Mouse (Mus musculus) heart, embryonic 14.5 days (tissue): ENCODE data around the gene Zic4. TPM values are rescaled to one million over a fixed set of nuclear protein-coding genes. Genes with fewer than 3 reads are reported as not detected.

Experiments used
- ATAC-seq: fragments of 200-750 bp; cut with Nextera tagmentation; 2 replicates; pipeline ENCODE4 v1.8.0; 2017; ENCODE audit warnings: low read depth, moderate TSS enrichment; ENCODE audit not compliant: insufficient number of reproducible peaks, insufficient read depth, low FRiP score
- H3K27ac ChIP-seq, 2 experiments: fragments of 200-500 bp in 1 of 2; fragments of 300-500 bp in 1 of 2; sonication (generic) in 1 of 2; replicated peaks in 1 of 2; 2 replicates each; pipeline ENCODE4 v1.5.1; 2012 to 2014; ENCODE audit warnings: low read depth in 2 of 2, low read length in 2 of 2, control low read depth in 1 of 2, mild to moderate bottlenecking in 1 of 2, mixed read lengths in 1 of 2; ENCODE audit not compliant: control insufficient read depth in 1 of 2, insufficient read depth in 1 of 2
- H3K27me3 ChIP-seq: fragments of 300-500 bp; sonication (generic); 2 replicates; pipeline ENCODE4 v1.6.1; 2014; ENCODE audit warnings: mild to moderate bottlenecking, low read length, control low read depth; ENCODE audit not compliant: control insufficient read depth, insufficient read depth
- H3K36me3 ChIP-seq: fragments of 300-500 bp; sonication (generic); 2 replicates; pipeline ENCODE4 v1.6.1; 2014; ENCODE audit warnings: mild to moderate bottlenecking, control low read depth, low read length, mixed read lengths; ENCODE audit not compliant: control insufficient read depth, insufficient read depth
- H3K4me1 ChIP-seq, 2 experiments: fragments of 200-500 bp in 1 of 2; fragments of 300-500 bp in 1 of 2; sonication (generic) in 1 of 2; 2 replicates each; pipeline ENCODE4 v1.6.1; 2012 to 2014; ENCODE audit warnings: low read length in 2 of 2, control low read depth in 1 of 2, mixed read lengths in 1 of 2; ENCODE audit not compliant: control insufficient read depth in 2 of 2, insufficient read depth in 2 of 2
- H3K4me2 ChIP-seq: fragments of 300-500 bp; sonication (generic); 2 replicates; pipeline ENCODE4 v1.6.1; 2014; ENCODE audit warnings: mild to moderate bottlenecking, low read length
- H3K4me3 ChIP-seq, 2 experiments: fragments of 200-500 bp in 1 of 2; fragments of 300-500 bp in 1 of 2; sonication (generic) in 1 of 2; 2 replicates each; pipeline ENCODE4 v1.5.1; 2012 to 2014; ENCODE audit warnings: low read length in 2 of 2, mild to moderate bottlenecking in 2 of 2, control low read depth in 1 of 2, low read depth in 1 of 2, moderate library complexity in 1 of 2; ENCODE audit not compliant: control insufficient read depth in 1 of 2, insufficient read depth in 1 of 2
- H3K9ac ChIP-seq: fragments of 300-500 bp; sonication (generic); 2 replicates; pipeline ENCODE4 v1.6.1; 2014; ENCODE audit warnings: mild to moderate bottlenecking, low read length
- H3K9me3 ChIP-seq: fragments of 300-500 bp; sonication (generic); 2 replicates; pipeline ENCODE4 v1.6.1; 2016; ENCODE audit warnings: low read length, control low read depth; ENCODE audit not compliant: control insufficient read depth
- WGBS: fragments of 180-500 bp; shearing (Covaris S2); extraction: QIAGEN DNeasy Blood & Tissue Kit; methylation state at CpG from one replicate; pipeline ENCODE4 v1.1.7; 2014; 5-methylcytosine and 5-hydroxymethylcytosine counted together
- polyA plus RNA-seq: library from polyadenylated mRNA; unstranded; fragments of >200 nt; fragmentation: Nextera tagmentation; extraction: Ambion mirVana; gene quantifications from 2 replicates; pipeline ENCODE4 v1.2.1, GENCODE M21; 2014

Gene Zic4
- polyA plus RNA-seq, 1 experiment from 2014 or later, result not detected

- no peak for ATAC-seq
- 4% methylated on average over 4 of the region's 4 CpGs for WGBS
- Histone ChIP-seq H3K4me3 (no peak overlapping the region), H3K27ac (no peak overlapping the region), H3K4me2 (no peak overlapping the region), H3K36me3 (no peaks in the 10 kb centered on the region), H3K9ac (no peak overlapping the region), H3K27me3 (peaks cover 99% of the 10 kb centered on the region), H3K9me3 (no peaks in the 10 kb centered on the region), H3K4me1 (no peaks in the 10 kb centered on the region)
Observed at GRCm38 (mm10) chr9:91388173-91388572, 26.0 kb downstream of the Zic4 start.

- WGBS, result 10% methylated on average over 8 of the region's 8 CpGs
- no peaks in the 10 kb centered on the region for H3K9me3 ChIP-seq
- H3K4me2 ChIP-seq, result no peak overlapping the region
- no peaks in the 10 kb centered on the region for H3K4me1 ChIP-seq
- H3K9ac ChIP-seq, result no peak overlapping the region
- peaks cover 95% of the 10 kb centered on the region for H3K27me3 ChIP-seq
- no peaks in the 10 kb centered on the region for H3K36me3 ChIP-seq
- H3K4me3 ChIP-seq, result no peak overlapping the region
- ATAC-seq, result no peak
- no peak overlapping the region for H3K27ac ChIP-seq
Observed at GRCm38 (mm10) chr9:91393376-91394068, 31.3 kb downstream of the Zic4 start.

GRCm38 (mm10) chr9:91394211-91394646 lies 32.0 kb downstream of the Zic4 start:
- 4% methylated on average over 14 of the region's 14 CpGs for WGBS
- H3K9me3 ChIP-seq, result no peaks in the 10 kb centered on the region

GRCm38 (mm10) chr9:91395066-91395772 lies 33.0 kb downstream of the Zic4 start:
- H3K36me3 ChIP-seq, result no peaks in the 10 kb centered on the region
- no peak for ATAC-seq
- no peak overlapping the region for H3K4me2 ChIP-seq
- no peaks in the 10 kb centered on the region for H3K4me1 ChIP-seq
- 11% methylated on average over 14 of the region's 14 CpGs for WGBS
- no peak overlapping the region for H3K27ac ChIP-seq
- no peak overlapping the region for H3K9ac ChIP-seq
- H3K27me3 ChIP-seq, result peaks cover 94% of the 10 kb centered on the region
- no peak overlapping the region for H3K4me3 ChIP-seq
- no peaks in the 10 kb centered on the region for H3K9me3 ChIP-seq

More at GRCm38 (mm10) chr9:91394211-91394646, 32.0 kb downstream of the Zic4 start:
- H3K27ac ChIP-seq, result no peak overlapping the region
- no peaks in the 10 kb centered on the region for H3K4me1 ChIP-seq
- no peak overlapping the region for H3K4me2 ChIP-seq
- H3K27me3 ChIP-seq, result peaks cover 94% of the 10 kb centered on the region
- no peak overlapping the region for H3K9ac ChIP-seq
- ATAC-seq, result no peak
- H3K4me3 ChIP-seq, result no peak overlapping the region
- H3K36me3 ChIP-seq, result no peaks in the 10 kb centered on the region

- 18% methylated on average over 7 of the region's 7 CpGs for WGBS
- Histone ChIP-seq H3K27ac (no peak overlapping the region), H3K4me3 (no peak overlapping the region), H3K36me3 (no peaks in the 10 kb centered on the region), H3K4me1 (no peaks in the 10 kb centered on the region), H3K4me2 (no peak overlapping the region), H3K9ac (no peak overlapping the region), H3K27me3 (peaks cover 97% of the 10 kb centered on the region), H3K9me3 (no peaks in the 10 kb centered on the region)
- no peak for ATAC-seq
Observed at GRCm38 (mm10) chr9:91399976-91400375, 37.8 kb downstream of the Zic4 start.

GRCm38 (mm10) chr9:91400482-91401093 lies 38.4 kb downstream of the Zic4 start:
- ATAC-seq, result no peak
- no peaks in the 10 kb centered on the region for H3K36me3 ChIP-seq
- no peaks in the 10 kb centered on the region for H3K9me3 ChIP-seq
- H3K4me3 ChIP-seq, result no peak overlapping the region
- no peak overlapping the region for H3K27ac ChIP-seq
- peaks cover 97% of the 10 kb centered on the region for H3K27me3 ChIP-seq
- H3K4me2 ChIP-seq, result no peak overlapping the region
- WGBS, result 11% methylated on average over 8 of the region's 8 CpGs
- H3K4me1 ChIP-seq, result no peaks in the 10 kb centered on the region
- H3K9ac ChIP-seq, result no peak overlapping the region

- H3K27me3 ChIP-seq, result peaks cover 97% of the 10 kb centered on the region
- WGBS, result 2% methylated on average over 10 of the region's 10 CpGs
- no peak overlapping the region for H3K4me3 ChIP-seq
- no peaks in the 10 kb centered on the region for H3K36me3 ChIP-seq
- H3K4me2 ChIP-seq, result no peak overlapping the region
- no peak overlapping the region for H3K9ac ChIP-seq
- no peaks in the 10 kb centered on the region for H3K4me1 ChIP-seq
- no peaks in the 10 kb centered on the region for H3K9me3 ChIP-seq
- ATAC-seq, result no peak
- no peak overlapping the region for H3K27ac ChIP-seq
Observed at GRCm38 (mm10) chr9:91401471-91401870, 39.3 kb downstream of the Zic4 start.
